Mouse (Mus musculus) myocyte (in vitro differentiated cells): ENCODE measurements around the gene Cttnbp2nl.

Source experiments
- CEBPB ChIP-seq: IDR thresholded peaks from 2 replicates; pipeline ENCODE4 v1.6.1; 2011; ENCODE audit warnings: mild to moderate bottlenecking, moderate library complexity; ENCODE audit not compliant: poor library complexity, insufficient read depth, severe bottlenecking
- E2F4 ChIP-seq: IDR thresholded peaks from one replicate; pipeline ENCODE4 v1.6.1; 2011; ENCODE audit warnings: mild to moderate bottlenecking, control low read depth, moderate library complexity; ENCODE audit not compliant: insufficient read depth
- MAX ChIP-seq: IDR thresholded peaks from one replicate; pipeline ENCODE4 v1.6.1; 2011; ENCODE audit warnings: low read depth, mild to moderate bottlenecking, control low read depth
- MYOD1 ChIP-seq, 3 experiments: IDR thresholded peaks; one replicate each; pipeline ENCODE4 v1.6.1; 2011; ENCODE audit warnings: control low read depth in 2 of 3, low read depth in 2 of 3, mild to moderate bottlenecking in 2 of 3, moderate library complexity in 1 of 3; ENCODE audit not compliant: insufficient read length in 2 of 3, control insufficient read depth in 1 of 3
- MYOG ChIP-seq, 3 experiments: IDR thresholded peaks; one replicate each; pipeline ENCODE4 v1.6.1; 2011; ENCODE audit warnings: control low read depth in 2 of 3, low read depth in 2 of 3, mild to moderate bottlenecking in 2 of 3; ENCODE audit not compliant: insufficient read length in 2 of 3, control insufficient read depth in 1 of 3, insufficient read depth in 1 of 3
- POLR2A ChIP-seq: IDR thresholded peaks from one replicate; pipeline ENCODE4 v1.6.1; 2011; ENCODE audit warnings: low read depth, mild to moderate bottlenecking, control low read depth, moderate library complexity; ENCODE audit not compliant: insufficient read length
- POLR2AphosphoS2 ChIP-seq: IDR thresholded peaks from one replicate; pipeline ENCODE4 v1.6.1; 2011; ENCODE audit warnings: low read depth, control low read depth; ENCODE audit not compliant: insufficient read length
- REST ChIP-seq: IDR thresholded peaks from one replicate; pipeline ENCODE4 v1.6.1; 2011; ENCODE audit warnings: mild to moderate bottlenecking, control low read depth, moderate library complexity; ENCODE audit not compliant: insufficient read depth, insufficient read length
- SRF ChIP-seq: IDR thresholded peaks from one replicate; pipeline ENCODE4 v1.6.1; 2011; ENCODE audit warnings: low read depth; ENCODE audit not compliant: control insufficient read depth, insufficient read length
- TCF12 ChIP-seq: IDR thresholded peaks from one replicate; pipeline ENCODE4 v1.6.1; 2011; ENCODE audit warnings: mild to moderate bottlenecking, control low read depth; ENCODE audit not compliant: poor library complexity, insufficient read depth, severe bottlenecking
- TCF3 ChIP-seq: IDR thresholded peaks from one replicate; pipeline ENCODE4 v1.6.1; 2011; ENCODE audit warnings: low read depth, control low read depth; ENCODE audit not compliant: insufficient read length
- USF1 ChIP-seq: IDR thresholded peaks from one replicate; pipeline ENCODE4 v1.6.1; 2011; ENCODE audit warnings: low read depth, mild to moderate bottlenecking, control low read depth, moderate library complexity

GRCm38 (mm10) chr3:104961066-104962059, 91.6 kb downstream of the Cttnbp2nl start, which contains the start of gene Wnt2b:
- TF ChIP-seq POLR2A (no peak), MAX (no peak), TCF12 (no peak), SRF (no peak), MYOD1 (IDR thresholded peaks at IDR 0.05; ENCODE audit: control insufficient read depth in 1 of 3, insufficient read length in 2 of 3, low read depth in 2 of 3) (no peak), TCF3 (no peak), POLR2AphosphoS2 (no peak), REST (no peak), USF1 (no peak), MYOG (IDR thresholded peaks at IDR 0.05; ENCODE audit: control insufficient read depth in 1 of 3, insufficient read depth in 1 of 3, insufficient read length in 2 of 3, low read depth in 2 of 3) (no peak), CEBPB (no peak), E2F4 (no peak)
